Mouse (Mus musculus) adrenal gland, adult 8-10 months (tissue): ENCODE measurements around the gene Sox12. TPM values are rescaled to one million over a fixed set of nuclear protein-coding genes. Genes with fewer than 3 reads are reported as not detected.
"Not testable (repeated sequence)": the region's sequence is repeated elsewhere in the genome, so short reads cannot be mapped to it uniquely, and the experiment has no call there.

Experiments
- DNase-seq: peaks from one replicate; pipeline ENCODE4 v3.0.0; 2022
- total RNA-seq, 4 experiments: library from RNA; stranded (reverse); gene quantifications; 2 replicates each; pipeline ENCODE4 v1.2.4; 2022

Sox12 gene
- 10 to 100 TPM in 3 of 4 experiments, 1 to 10 TPM in 1; 9.9 to 16.8 (median 12.6) TPM for total RNA-seq

DNA sequence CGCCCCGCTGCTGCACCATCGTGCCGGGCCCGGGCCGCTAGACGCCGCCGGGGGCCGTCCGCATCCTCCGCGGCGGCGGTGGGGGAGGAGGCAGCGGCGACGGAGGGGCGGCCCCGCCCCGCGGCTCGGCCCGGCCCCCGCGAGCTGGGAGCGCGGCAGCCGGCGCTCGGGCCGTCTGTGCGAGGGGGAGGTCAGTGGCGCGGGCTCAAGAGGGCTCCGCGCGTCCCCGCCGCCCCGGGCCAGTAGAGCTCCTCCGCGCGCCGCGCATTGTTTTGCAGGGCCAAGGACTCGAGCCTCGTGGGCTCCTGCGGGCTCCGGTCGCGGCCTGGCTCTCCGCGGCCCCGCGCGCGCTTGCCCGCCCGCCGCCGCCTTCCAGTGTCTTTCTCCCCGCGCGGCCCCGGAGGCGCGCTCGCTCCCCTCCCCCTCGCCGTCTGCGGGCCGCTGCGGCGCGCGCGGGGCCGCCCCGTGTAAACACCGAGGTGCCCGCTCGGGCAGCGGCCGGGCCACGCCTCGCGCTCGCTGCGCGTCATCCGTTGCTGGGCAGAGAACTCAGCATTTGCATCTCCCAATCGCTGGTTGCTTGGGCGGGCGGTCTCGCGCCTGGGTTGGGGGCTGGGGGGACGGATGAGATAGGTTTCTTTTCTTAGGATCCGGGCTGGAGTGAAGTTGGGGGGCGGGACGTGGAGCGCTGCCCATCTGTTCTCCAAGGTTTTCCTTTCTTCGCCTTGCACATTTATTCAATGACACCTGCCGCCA, at the start of gene Sox12:
Gene Sox12 (minus strand): TSS at position 384 of the 756 bp plus-strand sequence.
- DNase-seq = peak; percentile 92

DNA sequence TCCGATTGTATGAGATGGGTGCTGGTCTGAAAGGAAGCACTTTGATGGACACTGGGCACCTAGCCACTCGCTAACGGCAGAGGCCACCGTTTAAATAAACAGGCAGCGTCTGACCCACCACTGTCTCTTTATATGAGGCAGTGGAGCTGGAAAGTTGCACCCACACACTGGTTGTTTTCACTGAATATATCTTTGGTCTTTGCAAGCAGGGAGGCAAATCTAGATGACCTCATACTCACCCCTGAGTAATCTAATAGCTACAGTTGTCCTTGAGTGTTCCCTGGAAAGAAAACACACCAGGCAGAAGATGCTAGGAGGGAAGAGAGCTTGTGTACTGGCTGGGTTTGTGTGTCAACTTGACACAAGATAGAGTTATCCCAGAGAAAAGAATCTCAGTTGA, 49.6 kb upstream of the Sox12 start:
- no peak for DNase-seq

GRCm38 (mm10) chr2:152446642-152447041, 48.8 kb upstream of the Sox12 start:
- no peak for DNase-seq

DNA sequence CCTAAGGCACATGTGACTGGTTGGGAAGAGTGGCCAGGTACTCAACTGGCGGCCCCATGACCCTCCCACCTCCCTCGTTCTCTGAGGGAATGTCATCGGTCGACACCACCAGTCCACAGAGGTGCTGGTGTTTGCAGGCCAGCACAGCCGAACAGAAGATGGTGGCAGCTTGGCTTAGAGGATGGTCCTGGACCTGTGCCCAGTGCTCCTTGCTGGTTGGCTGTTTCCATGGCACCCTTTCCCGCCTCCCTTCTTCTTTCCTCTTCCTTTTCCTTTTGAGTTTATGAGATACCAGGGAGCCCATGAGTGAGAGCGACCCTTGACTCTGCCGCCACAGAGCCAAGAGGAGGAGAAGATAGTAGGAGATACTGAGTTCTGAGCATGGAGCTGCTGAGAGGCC, 45.4 kb upstream of the Sox12 start:
- no peak for DNase-seq

GRCm38 (mm10) chr2:152442322-152442721, 44.5 kb upstream of the Sox12 start:
- no peak for DNase-seq

- no peak for DNase-seq
Measured at GRCm38 (mm10) chr2:152439833-152440232, 42.0 kb upstream of the Sox12 start.

GRCm38 (mm10) chr2:152438963-152439362, 41.1 kb upstream of the Sox12 start:
- no peak for DNase-seq

GRCm38 (mm10) chr2:152436983-152437860, 39.4 kb upstream of the Sox12 start:
- DNase-seq = peak; percentile 80

GRCm38 (mm10) chr2:152436405-152436901, 38.6 kb upstream of the Sox12 start:
- no peak for DNase-seq

- not testable (repeated sequence) for DNase-seq
Measured at GRCm38 (mm10) chr2:152428481-152428880, 30.6 kb upstream of the Sox12 start.

DNA sequence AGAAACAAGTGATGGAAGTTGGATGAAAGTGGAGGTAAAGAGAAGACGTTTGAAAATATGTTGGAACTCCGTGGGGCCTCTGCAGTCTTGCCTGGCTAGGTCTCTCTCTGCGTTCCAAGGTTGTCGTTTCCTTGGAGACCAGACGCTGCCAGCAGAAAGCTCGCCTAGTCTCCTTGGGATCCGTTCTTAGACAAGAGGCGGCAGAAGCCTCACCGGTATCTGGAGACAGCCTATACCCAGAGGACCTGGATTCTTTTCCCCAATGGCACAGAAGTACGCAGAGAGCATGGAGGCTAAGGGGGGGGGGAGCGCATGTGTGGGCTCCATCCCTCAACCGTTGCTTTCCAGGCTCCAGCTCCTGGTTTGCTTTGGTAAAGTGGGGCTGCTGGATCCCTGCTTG, 29.6 kb upstream of the Sox12 start:
- DNase-seq = no peak

- no peak for DNase-seq
Measured at GRCm38 (mm10) chr2:152415786-152416185, 17.9 kb upstream of the Sox12 start.

- DNase-seq = no peak
Measured at GRCm38 (mm10) chr2:152415287-152415686, 17.4 kb upstream of the Sox12 start, which contains the start of gene 6820408C15Rik. Gene 6820408C15Rik, plus strand, starts transcription at chr2:152415587.

DNA sequence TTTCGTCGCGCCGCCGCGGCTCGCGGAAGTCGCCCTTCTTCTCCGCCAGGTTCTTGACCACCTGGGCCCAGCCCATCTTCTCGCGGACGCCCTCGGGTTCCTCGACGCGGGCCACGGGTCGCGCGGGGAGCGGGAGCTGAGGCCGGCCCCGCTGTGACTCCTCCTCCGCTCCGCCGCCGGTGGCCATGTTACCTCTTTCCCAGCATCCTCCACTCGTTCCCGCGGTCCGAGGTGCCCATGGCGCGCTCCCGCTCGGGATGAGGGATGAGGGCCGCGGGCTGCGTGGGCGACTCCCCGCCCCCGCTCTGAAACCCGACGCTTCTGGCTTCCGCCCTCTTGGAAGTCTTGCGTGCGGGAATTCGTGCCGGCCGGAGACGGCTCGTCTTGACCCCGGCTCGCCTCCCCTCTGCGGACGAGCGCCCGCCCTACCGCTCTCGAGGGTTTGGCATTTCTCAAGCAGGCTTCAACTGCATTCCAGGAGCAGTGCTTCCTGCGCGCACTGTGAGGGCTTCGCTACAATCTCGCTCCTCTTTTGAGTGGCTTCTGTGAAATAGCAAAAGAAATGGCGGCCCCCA, 16.8 kb upstream of the Sox12 start, which contains the start of gene Zcchc3:
Gene Zcchc3 (minus strand): TSS at position 437 of the 575 bp plus-strand sequence.
- DNase-seq = peak; percentile 83

GRCm38 (mm10) chr2:152413765-152414584, 16.1 kb upstream of the Sox12 start:
- no peak for DNase-seq

- no peak for DNase-seq
Measured at GRCm38 (mm10) chr2:152413158-152413764, 15.4 kb upstream of the Sox12 start.

DNA sequence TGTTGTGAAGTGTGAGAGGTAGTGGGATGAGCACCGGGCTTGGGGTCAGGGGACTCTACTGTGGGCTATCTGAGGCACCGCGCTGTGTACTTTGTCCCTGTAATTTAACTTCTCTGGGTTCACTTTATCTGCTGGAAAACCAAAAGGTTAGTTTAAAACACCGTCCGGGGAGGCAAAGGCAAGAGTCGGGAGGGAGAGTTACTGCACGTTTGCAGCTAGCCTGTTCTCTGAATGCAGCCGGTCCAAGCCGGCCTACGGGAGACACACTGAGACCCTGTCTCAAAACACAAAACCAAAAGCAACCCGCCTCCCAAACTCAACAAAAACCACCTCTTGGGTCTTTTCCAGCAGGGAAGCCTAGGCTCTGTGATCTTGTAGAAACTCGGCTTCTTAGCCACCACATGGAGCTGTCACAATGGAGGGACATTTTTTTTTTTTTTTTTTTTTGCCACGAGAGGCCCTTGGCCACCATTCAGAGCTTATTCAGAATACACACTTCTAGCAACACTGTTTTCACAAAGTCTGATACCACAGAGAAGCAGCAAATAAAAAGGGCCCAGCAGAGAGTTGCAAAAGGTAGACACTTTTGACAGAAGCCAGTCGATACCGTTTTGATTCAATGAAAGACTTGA, 14.8 kb upstream of the Sox12 start:
- DNase-seq = no peak

DNA sequence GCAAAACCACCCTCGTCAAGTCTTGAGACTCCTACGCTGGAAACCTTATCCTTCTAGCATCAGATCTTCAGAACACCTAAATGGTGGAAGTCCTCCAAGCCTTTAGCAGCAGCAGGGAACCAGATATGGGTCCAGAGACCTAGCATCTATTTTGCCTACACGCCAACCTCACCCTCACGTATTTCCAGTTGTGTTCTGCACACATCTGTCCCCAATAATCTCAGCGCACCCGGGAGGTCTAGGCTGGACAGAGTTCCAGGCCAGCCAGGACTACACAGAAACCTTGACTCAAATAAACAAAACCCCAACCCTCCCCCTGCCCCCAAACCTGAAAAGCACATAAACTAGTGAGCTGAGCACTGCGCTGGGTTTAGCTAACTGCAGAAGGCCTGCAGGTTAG, 13.6 kb upstream of the Sox12 start:
- no peak for DNase-seq

GRCm38 (mm10) chr2:152410971-152411371, 13.1 kb upstream of the Sox12 start:
- DNase-seq = no peak

GRCm38 (mm10) chr2:152409781-152410180, 11.9 kb upstream of the Sox12 start:
- no peak for DNase-seq

DNA sequence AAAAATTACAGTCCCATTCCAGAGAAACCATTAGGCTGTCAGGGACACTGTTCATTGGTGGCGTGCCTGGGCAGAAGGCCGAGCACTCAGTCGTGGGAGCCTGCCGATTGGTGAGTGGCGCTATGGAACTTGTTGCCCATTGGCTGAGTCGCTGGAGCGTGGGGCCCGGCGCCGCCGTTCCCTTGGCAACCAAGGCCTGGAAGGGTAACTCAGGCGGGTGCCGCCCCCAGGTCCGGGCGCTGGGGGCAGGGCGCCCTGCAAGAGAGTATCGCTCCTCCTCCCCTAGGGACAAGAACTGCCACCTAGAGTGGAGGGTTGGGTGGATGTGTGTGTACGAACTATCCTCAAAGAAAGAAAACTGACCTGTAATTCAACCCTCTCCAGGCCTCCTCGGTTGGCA, 8.3 kb upstream of the Sox12 start:
- DNase-seq = peak; percentile 97
